Mouse (Mus musculus) brain, embryonic 14.5 days (tissue): ENCODE data around the gene Mpdz.

ENCODE experiments used
- CTCF ChIP-seq: fragments of 200-500 bp; IDR thresholded peaks from 2 replicates; pipeline ENCODE4 v1.5.1; 2012; ENCODE audit warnings: inconsistent platforms, mild to moderate bottlenecking, moderate library complexity, borderline replicate concordance; ENCODE audit not compliant: insufficient read depth, insufficient read length; ENCODE audit errors: extremely low read depth
- POLR2A ChIP-seq: fragments of 200-500 bp; IDR thresholded peaks from 2 replicates; pipeline ENCODE4 v1.6.1; 2012; ENCODE audit warnings: mild to moderate bottlenecking, inconsistent platforms, borderline replicate concordance; ENCODE audit not compliant: poor library complexity, insufficient read depth, insufficient read length, severe bottlenecking; ENCODE audit errors: extremely low read depth

DNA sequence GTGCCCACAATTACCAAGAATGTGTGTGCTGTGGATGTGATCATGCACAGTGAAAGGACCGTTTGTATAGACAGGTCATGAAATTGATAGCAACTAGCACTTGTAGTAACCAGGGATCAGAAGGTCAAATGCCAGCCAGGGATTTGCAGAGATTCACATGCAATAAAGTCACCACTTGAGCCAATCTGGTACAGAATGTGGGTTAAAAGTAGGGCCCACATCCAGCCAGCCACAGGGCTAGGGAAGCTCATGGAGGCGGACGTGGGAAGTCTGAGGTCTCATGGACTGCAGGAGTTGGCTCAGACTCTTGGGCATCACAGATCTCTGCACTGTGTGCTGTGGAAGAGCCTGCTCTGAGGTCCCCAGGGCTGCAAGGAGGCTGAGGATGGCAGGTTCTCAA is 22.6 kb upstream of the Mpdz start:
- TF ChIP-seq POLR2A: no peak
- no peak for TF ChIP-seq CTCF
